Mouse (Mus musculus) olfactory bulb, adult 2 months (tissue): ENCODE measurements around the gene Narfl. TPM values are rescaled to one million over a fixed set of nuclear protein-coding genes. Genes with fewer than 3 reads are reported as not detected.

Experiments
- H3K27ac ChIP-seq: fragments of 200-500 bp; 2 replicates; pipeline ENCODE4 v1.5.1; 2012; ENCODE audit warnings: low read depth, low read length; ENCODE audit not compliant: insufficient read depth
- H3K4me1 ChIP-seq: fragments of 200-500 bp; 2 replicates; pipeline ENCODE4 v1.6.1; 2012; ENCODE audit warnings: low read length; ENCODE audit not compliant: control insufficient read depth, insufficient read depth
- H3K4me3 ChIP-seq: fragments of 200-500 bp; 2 replicates; pipeline ENCODE4 v1.5.1; 2012; ENCODE audit warnings: mild to moderate bottlenecking, low read depth, low read length, moderate library complexity; ENCODE audit not compliant: insufficient read depth
- CTCF ChIP-seq: fragments of 200-500 bp; IDR thresholded peaks from 2 replicates; pipeline ENCODE4 v1.5.1; 2012; ENCODE audit warnings: low read depth, mild to moderate bottlenecking, low read length, moderate library complexity; ENCODE audit not compliant: insufficient read depth
- POLR2A ChIP-seq: fragments of 200-500 bp; IDR thresholded peaks from 2 replicates; pipeline ENCODE4 v1.6.1; 2012; ENCODE audit warnings: mild to moderate bottlenecking, low read depth, low read length, moderate library complexity; ENCODE audit not compliant: insufficient read depth
- WGBS: fragments of 180-500 bp; shearing (Covaris S2); methylation state at CpG from one replicate; pipeline ENCODE4 v1.1.7; 2018; 5-methylcytosine and 5-hydroxymethylcytosine counted together
- polyA plus RNA-seq: library from polyadenylated mRNA; stranded (reverse); fragments of >200 nt; gene quantifications from 2 replicates; pipeline ENCODE4 v1.2.4, GENCODE M21; 2012; ENCODE audit warnings: low replicate concordance; ENCODE audit not compliant: missing spikeins, insufficient read depth, insufficient read length

Gene Narfl
- polyA plus RNA-seq, 1 experiment, result not detected

- H3K27ac ChIP-seq, result no peak overlapping the region
- H3K4me3 ChIP-seq, result no peak overlapping the region
- WGBS, result 71% methylated on average over 3 of the region's 3 CpGs
- TF ChIP-seq POLR2A, result no peak
- TF ChIP-seq CTCF, result no peak
- H3K4me1 ChIP-seq, result no peaks in the 10 kb centered on the region; the same call in 1 of the 2 replicates
Measured at GRCm38 (mm10) chr17:25757691-25758090, 15.9 kb upstream of the Narfl start.

- TF ChIP-seq CTCF, result no peak
- TF ChIP-seq POLR2A, result no peak
- no peak overlapping the region for H3K4me3 ChIP-seq
- 54% methylated on average over 8 of the region's 8 CpGs for WGBS
Measured at GRCm38 (mm10) chr17:25760148-25760547, 13.4 kb upstream of the Narfl start.

GRCm38 (mm10) chr17:25761561-25761970, 12.0 kb upstream of the Narfl start:
- 44% methylated on average over 4 of the region's 4 CpGs for WGBS
- Histone ChIP-seq H3K4me1 (no peaks in the 10 kb centered on the region; the same call in 1 of the 2 replicates), H3K27ac (no peak overlapping the region), H3K4me3 (no peak overlapping the region)
- TF ChIP-seq CTCF (no peak), POLR2A (no peak)

More at GRCm38 (mm10) chr17:25760148-25760547, 13.4 kb upstream of the Narfl start:
- Histone ChIP-seq H3K27ac (no peak overlapping the region), H3K4me1 (no peaks in the 10 kb centered on the region; the same call in 1 of the 2 replicates)

- H3K27ac ChIP-seq, result no peak overlapping the region
- no peaks in the 10 kb centered on the region; the same call in 1 of the 2 replicates for H3K4me1 ChIP-seq
- TF ChIP-seq CTCF (no peak), POLR2A (no peak)
- WGBS, result 47% methylated on average over 3 of the region's 3 CpGs
- no peak overlapping the region for H3K4me3 ChIP-seq
Measured at GRCm38 (mm10) chr17:25762591-25762990, 11.0 kb upstream of the Narfl start.

- 15% methylated on average over 5 of the region's 5 CpGs for WGBS
- H3K4me3 ChIP-seq, result no peak overlapping the region
- no peaks in the 10 kb centered on the region; the same call in 1 of the 2 replicates for H3K4me1 ChIP-seq
- no peak for TF ChIP-seq CTCF
- TF ChIP-seq POLR2A, result no peak
- no peak overlapping the region for H3K27ac ChIP-seq
Measured at GRCm38 (mm10) chr17:25765886-25766285, 7.7 kb upstream of the Narfl start.

- TF ChIP-seq CTCF (no peak), POLR2A (no peak)
- Histone ChIP-seq H3K4me1 (peaks cover 3% of the 10 kb centered on the region), H3K27ac (no peak overlapping the region), H3K4me3 (no peak overlapping the region)
- 33% methylated on average over 9 of the region's 9 CpGs for WGBS
Measured at GRCm38 (mm10) chr17:25769331-25769730, 4.2 kb upstream of the Narfl start.

GRCm38 (mm10) chr17:25775318-25776062, 1.9 kb downstream of the Narfl start:
- no peak for TF ChIP-seq CTCF
- TF ChIP-seq POLR2A, result no peak
- Histone ChIP-seq H3K27ac (no peak overlapping the region), H3K4me1 (peaks cover 10% of the 10 kb centered on the region), H3K4me3 (no peak overlapping the region)
- 79% methylated on average over 10 of the region's 10 CpGs for WGBS

GRCm38 (mm10) chr17:25777948-25778347, 4.4 kb downstream of the Narfl start:
- no peak overlapping the region for H3K4me3 ChIP-seq
- H3K27ac ChIP-seq, result no peak overlapping the region
- 93% methylated on average over 5 of the region's 5 CpGs for WGBS
- TF ChIP-seq POLR2A (no peak), CTCF (no peak)
- peaks cover 10% of the 10 kb centered on the region for H3K4me1 ChIP-seq

- Histone ChIP-seq H3K4me1 (peaks cover 18% of the 10 kb centered on the region), H3K27ac (no peak overlapping the region), H3K4me3 (no peak overlapping the region)
- TF ChIP-seq CTCF, result no peak
- TF ChIP-seq POLR2A, result no peak
- 78% methylated on average over 6 of the region's 6 CpGs for WGBS
Measured at GRCm38 (mm10) chr17:25781339-25781738, 7.8 kb downstream of the Narfl start.

- no peak overlapping the region for H3K27ac ChIP-seq
- no peak overlapping the region for H3K4me3 ChIP-seq
- 46% methylated on average over 7 of the region's 7 CpGs for WGBS
- TF ChIP-seq CTCF (no peak), POLR2A (no peak)
- peaks cover 18% of the 10 kb centered on the region for H3K4me1 ChIP-seq
Measured at GRCm38 (mm10) chr17:25783086-25783485, 9.5 kb downstream of the Narfl start.
